ENCODE assay signal across 17 mouse cellular contexts in genomic region chr10:130096104-130096503, GRCm38 (mm10). TPM values are rescaled to one million over a fixed set of nuclear protein-coding genes. Genes with fewer than 3 reads are reported as not detected.
DNase-seq lines count a peak whose midpoint lies in the region; ATAC-seq and TF ChIP-seq lines count a peak whose summit lies in the region.
"Had no signal": no experiment of that assay in that cellular context is flagged by ENCODE, and none has a peak within 500 bp of the region (broad histone marks: within the 10 kb centered on the region; RNA-seq: fewer than 3 reads in every experiment).

No protein-coding gene starts in this region.

- H3K4me3 ChIP-seq in heart, postnatal 0 days (ENCODE audit: low read depth, low read length), result no peak overlapping the region
- H3K4me3 ChIP-seq in midbrain, embryonic 14.5 days (replicated peaks; ENCODE audit: low read depth, low read length), result no peak overlapping the region
- no peak overlapping the region for H3K4me3 ChIP-seq in midbrain, embryonic 13.5 days (replicated peaks)
- H3K4me3 ChIP-seq in heart, embryonic 10.5 days, result no peak overlapping the region
- H3K4me3 ChIP-seq: erythroblast, embryonic 14.5 days; kidney, embryonic 15.5 days; liver, embryonic 13.5 days had no signal

- DNase-seq in heart, postnatal 0 days (ENCODE audit: low spot score), result no peak
- DNase-seq in heart, adult 9 months (ENCODE audit: low spot score in 2 of 2), result no peak
- DNase-seq in midbrain, embryonic 14.5 days, result peak; percentile 52
- peak; percentile 19 for DNase-seq in ZHBTc4 (ENCODE audit: low read depth, low spot score)
- peak; percentile 27 for DNase-seq in retina, postnatal 1 day
- no peak for DNase-seq in adrenal gland, adult 2 months
- DNase-seq in heart, embryonic 10.5 days (ENCODE audit: low spot score), result no peak
- DNase-seq: adrenal gland, postnatal 14 days; cerebellum, adult 18-20 months; gastrocnemius, postnatal 36 days; liver, embryonic 13.5 days had no signal

- no peaks in the 10 kb centered on the region for H3K9me3 ChIP-seq in heart, postnatal 0 days (replicated peaks; ENCODE audit: control insufficient read depth, low read length)
- no peaks in the 10 kb centered on the region for H3K9me3 ChIP-seq in midbrain, embryonic 14.5 days (ENCODE audit: control insufficient read depth, low read length)
- no peaks in the 10 kb centered on the region for H3K9me3 ChIP-seq in midbrain, embryonic 13.5 days
- no peaks in the 10 kb centered on the region for H3K9me3 ChIP-seq in heart, embryonic 10.5 days
- H3K9me3 ChIP-seq: kidney, embryonic 15.5 days; liver, embryonic 13.5 days had no signal

- H3K27ac ChIP-seq in heart, postnatal 0 days (ENCODE audit: low read depth), result no peak overlapping the region
- no peak overlapping the region for H3K27ac ChIP-seq in midbrain, embryonic 14.5 days (replicated peaks; ENCODE audit: low read depth, low read length)
- H3K27ac ChIP-seq in midbrain, embryonic 13.5 days, result no peak overlapping the region
- H3K27ac ChIP-seq in heart, embryonic 10.5 days, result no peak overlapping the region
- H3K27ac ChIP-seq: kidney, embryonic 15.5 days; liver, embryonic 13.5 days had no signal

- TF ChIP-seq EP300 in heart, postnatal 0 days (IDR thresholded peaks at IDR 0.05; ENCODE audit: low read depth), result no peak

- peak; percentile 36 for TF ChIP-seq CTCF in heart, postnatal 0 days (IDR thresholded peaks at IDR 0.05; ENCODE audit: low read depth)

- no peaks in the 10 kb centered on the region for H3K36me3 ChIP-seq in heart, postnatal 0 days (replicated peaks; ENCODE audit: control insufficient read depth, insufficient read depth, low read length)
- H3K36me3 ChIP-seq in midbrain, embryonic 14.5 days (ENCODE audit: control insufficient read depth, insufficient read depth, low read length), result no peaks in the 10 kb centered on the region
- H3K36me3 ChIP-seq in midbrain, embryonic 13.5 days, result no peaks in the 10 kb centered on the region
- no peaks in the 10 kb centered on the region for H3K36me3 ChIP-seq in heart, embryonic 10.5 days
- H3K36me3 ChIP-seq: kidney, embryonic 15.5 days; liver, embryonic 13.5 days had no signal

- H3K27me3 ChIP-seq in heart, postnatal 0 days (ENCODE audit: control insufficient read depth, insufficient read depth, low read length), result no peaks in the 10 kb centered on the region
- no peaks in the 10 kb centered on the region for H3K27me3 ChIP-seq in midbrain, embryonic 14.5 days (ENCODE audit: control insufficient read depth, insufficient read depth, low read length)
- H3K27me3 ChIP-seq in midbrain, embryonic 13.5 days, result no peaks in the 10 kb centered on the region
- H3K27me3 ChIP-seq in heart, embryonic 10.5 days (ENCODE audit: insufficient read depth, poor library complexity, severe bottlenecking), result no peaks in the 10 kb centered on the region
- H3K27me3 ChIP-seq: kidney, embryonic 15.5 days; liver, embryonic 13.5 days had no signal

- H3K9ac ChIP-seq in heart, postnatal 0 days (replicated peaks; ENCODE audit: low read depth, low read length), result no peak overlapping the region
- H3K9ac ChIP-seq in midbrain, embryonic 14.5 days (replicated peaks; ENCODE audit: low read length), result no peak overlapping the region
- H3K9ac ChIP-seq in midbrain, embryonic 13.5 days (replicated peaks), result no peak overlapping the region
- H3K9ac ChIP-seq: kidney, embryonic 15.5 days; liver, embryonic 13.5 days had no signal

- no peak overlapping the region for H3K4me2 ChIP-seq in heart, postnatal 0 days (ENCODE audit: low read depth, low read length)
- no peak overlapping the region for H3K4me2 ChIP-seq in midbrain, embryonic 14.5 days (ENCODE audit: low read length)
- H3K4me2 ChIP-seq in midbrain, embryonic 13.5 days (replicated peaks), result no peak overlapping the region
- H3K4me2 ChIP-seq: kidney, embryonic 15.5 days; liver, embryonic 13.5 days had no signal

- no peak for ATAC-seq in heart, postnatal 0 days (ENCODE audit: insufficient read depth, low read depth)
- no peak for ATAC-seq in midbrain, embryonic 14.5 days (ENCODE audit: low FRiP score, low TSS enrichment)
- no peak for ATAC-seq in midbrain, embryonic 13.5 days

- no peaks in the 10 kb centered on the region for H3K4me1 ChIP-seq in heart, postnatal 0 days (ENCODE audit: control insufficient read depth, insufficient read depth)
- H3K4me1 ChIP-seq in midbrain, embryonic 14.5 days (ENCODE audit: control insufficient read depth, insufficient read depth, low read length), result no peaks in the 10 kb centered on the region
- no peaks in the 10 kb centered on the region for H3K4me1 ChIP-seq in midbrain, embryonic 13.5 days (replicated peaks)
- H3K4me1 ChIP-seq in heart, embryonic 10.5 days, result no peaks in the 10 kb centered on the region
- H3K4me1 ChIP-seq: kidney, embryonic 15.5 days; liver, embryonic 13.5 days had no signal

RNA-seq across cellular contexts. Expression of gene Olfr823, which starts 19.1 kb away (rescaled TPM):
- not detected in 2 replicates for total RNA-seq in heart, postnatal 0 days (2014; rRNA removed; ENCODE audit: low replicate concordance)
- not detected in 2 replicates for polyA plus RNA-seq in heart, postnatal 0 days (2015; fragmentation: Nextera tagmentation; extraction: Ambion mirVana)
- not detected in 2 replicates for polyA plus RNA-seq in midbrain, embryonic 14.5 days (2014; fragmentation: Nextera tagmentation; extraction: Ambion mirVana)
- polyA plus RNA-seq in midbrain, embryonic 13.5 days (2015; fragmentation: Nextera tagmentation; extraction: Ambion mirVana), result not detected in 2 replicates
- not detected for total RNA-seq in adrenal gland, adult 2 months (2021)
- polyA plus RNA-seq in adrenal gland, adult 2 months (2012; rRNA removed), result not detected in 2 replicates
- polyA plus RNA-seq in heart, embryonic 10.5 days (2016; fragmentation: Nextera tagmentation; extraction: Ambion mirVana), result not detected in 2 replicates
- total RNA-seq: adrenal gland, postnatal 14 days; gastrocnemius, postnatal 36 days; heart, postnatal 25 days; megakaryocyte, adult 5-6 weeks had no signal
- polyA plus RNA-seq: erythroblast, embryonic 14.5 days; kidney, embryonic 15.5 days; liver, embryonic 13.5 days; neural tube, embryonic 11.5 days had no signal

RNA-seq across cellular contexts. Expression of gene Olfr822, which starts 25.1 kb away (rescaled TPM):
- total RNA-seq in heart, postnatal 0 days (2014; rRNA removed; ENCODE audit: low replicate concordance), result not detected in 2 replicates
- polyA plus RNA-seq in heart, postnatal 0 days (2015; fragmentation: Nextera tagmentation; extraction: Ambion mirVana), result not detected in 2 replicates
- not detected in 2 replicates for polyA plus RNA-seq in midbrain, embryonic 14.5 days (2014; fragmentation: Nextera tagmentation; extraction: Ambion mirVana)
- polyA plus RNA-seq in midbrain, embryonic 13.5 days (2015; fragmentation: Nextera tagmentation; extraction: Ambion mirVana), result not detected in 2 replicates
- not detected for total RNA-seq in adrenal gland, adult 2 months (2021)
- not detected in 2 replicates for polyA plus RNA-seq in adrenal gland, adult 2 months (2012; rRNA removed)
- polyA plus RNA-seq in heart, embryonic 10.5 days (2016; fragmentation: Nextera tagmentation; extraction: Ambion mirVana), result not detected in 2 replicates
- total RNA-seq: adrenal gland, postnatal 14 days; gastrocnemius, postnatal 36 days; heart, postnatal 25 days; megakaryocyte, adult 5-6 weeks had no signal
- polyA plus RNA-seq: erythroblast, embryonic 14.5 days; kidney, embryonic 15.5 days; liver, embryonic 13.5 days; neural tube, embryonic 11.5 days had no signal

RNA-seq across cellular contexts. Expression of gene Olfr824, which starts 33.7 kb away (rescaled TPM):
- not detected in 2 replicates for total RNA-seq in heart, postnatal 0 days (2014; rRNA removed; ENCODE audit: low replicate concordance)
- not detected in 2 replicates for polyA plus RNA-seq in heart, postnatal 0 days (2015; fragmentation: Nextera tagmentation; extraction: Ambion mirVana)
- not detected in 2 replicates for polyA plus RNA-seq in midbrain, embryonic 14.5 days (2014; fragmentation: Nextera tagmentation; extraction: Ambion mirVana)
- polyA plus RNA-seq in midbrain, embryonic 13.5 days (2015; fragmentation: Nextera tagmentation; extraction: Ambion mirVana), result not detected in 2 replicates
- not detected for total RNA-seq in adrenal gland, adult 2 months (2021)
- polyA plus RNA-seq in adrenal gland, adult 2 months (2012; rRNA removed), result not detected in 2 replicates
- polyA plus RNA-seq in heart, embryonic 10.5 days (2016; fragmentation: Nextera tagmentation; extraction: Ambion mirVana), result not detected in 2 replicates
- total RNA-seq: adrenal gland, postnatal 14 days; gastrocnemius, postnatal 36 days; heart, postnatal 25 days; megakaryocyte, adult 5-6 weeks had no signal
- polyA plus RNA-seq: erythroblast, embryonic 14.5 days; kidney, embryonic 15.5 days; liver, embryonic 13.5 days; neural tube, embryonic 11.5 days had no signal

Comparison
In these comparisons a context has a peak if more than half of its experiments do, and no peak if none do; other contexts are left out.
1. DNase-seq: peak in midbrain, embryonic 14.5 days (single experiment), ZHBTc4 (single experiment) and retina, postnatal 1 day (single experiment); none in heart, postnatal 0 days (single experiment), heart, adult 9 months (0 of 2), adrenal gland, adult 2 months (single experiment) and heart, embryonic 10.5 days (single experiment).